Mouse (Mus musculus) liver, embryonic 13.5 days (tissue): ENCODE results near the gene Zfp39. TPM values are rescaled to one million over a fixed set of nuclear protein-coding genes. Genes with fewer than 3 reads are reported as not detected.
A peak's percentile ranks its signal among the peaks of the same experiment; 100 is the strongest.

Experiments
- ATAC-seq: fragments of 200-750 bp; cut with Nextera tagmentation; 2 replicates; pipeline ENCODE4 v1.8.0; 2017; ENCODE audit warnings: low read depth, mild to moderate bottlenecking, moderate number of reproducible peaks, moderate library complexity
- DNase-seq: peaks from one replicate; pipeline ENCODE4 v3.0.0; 2022
- H3K27ac ChIP-seq: fragments of 300-500 bp; sonication (generic); 2 replicates; pipeline ENCODE4 v1.5.1; 2015; ENCODE audit warnings: moderate library complexity, mild to moderate bottlenecking, inconsistent platforms
- H3K27me3 ChIP-seq: fragments of 300-500 bp; sonication (generic); 2 replicates; pipeline ENCODE4 v1.6.1; 2015; ENCODE audit warnings: mild to moderate bottlenecking, inconsistent platforms
- H3K36me3 ChIP-seq: fragments of 300-500 bp; sonication (generic); 2 replicates; pipeline ENCODE4 v1.6.1; 2015; ENCODE audit warnings: mild to moderate bottlenecking, inconsistent platforms
- H3K4me1 ChIP-seq: fragments of 300-500 bp; sonication (generic); replicated peaks from 2 replicates; pipeline ENCODE4 v1.6.1; 2015; ENCODE audit warnings: inconsistent platforms
- H3K4me2 ChIP-seq: fragments of 300-500 bp; sonication (generic); 2 replicates; pipeline ENCODE4 v1.6.1; 2015; ENCODE audit warnings: inconsistent platforms, mild to moderate bottlenecking, moderate library complexity
- H3K4me3 ChIP-seq: fragments of 300-500 bp; sonication (generic); replicated peaks from 2 replicates; pipeline ENCODE4 v1.5.1; 2015; ENCODE audit warnings: mild to moderate bottlenecking, inconsistent platforms
- H3K9ac ChIP-seq: fragments of 300-500 bp; sonication (generic); 2 replicates; pipeline ENCODE4 v1.6.1; 2015; ENCODE audit warnings: mild to moderate bottlenecking, inconsistent platforms
- H3K9me3 ChIP-seq: fragments of 300-500 bp; sonication (generic); replicated peaks from 2 replicates; pipeline ENCODE4 v1.6.1; 2016; ENCODE audit warnings: inconsistent platforms
- WGBS: fragments of 180-500 bp; shearing (Covaris S2); methylation state at CpG from one replicate; pipeline ENCODE4 v1.1.7; 2015; ENCODE audit not compliant: insufficient replicate concordance; 5-methylcytosine and 5-hydroxymethylcytosine counted together
- polyA plus RNA-seq: library from polyadenylated mRNA; unstranded; fragments of >200 nt; fragmentation: Nextera tagmentation; extraction: Ambion mirVana; gene quantifications from 2 replicates; pipeline ENCODE4 v1.2.1, GENCODE M21; 2015

Zfp39 gene
- 3.7 and 5.4 TPM in 2 replicates for polyA plus RNA-seq

DNA sequence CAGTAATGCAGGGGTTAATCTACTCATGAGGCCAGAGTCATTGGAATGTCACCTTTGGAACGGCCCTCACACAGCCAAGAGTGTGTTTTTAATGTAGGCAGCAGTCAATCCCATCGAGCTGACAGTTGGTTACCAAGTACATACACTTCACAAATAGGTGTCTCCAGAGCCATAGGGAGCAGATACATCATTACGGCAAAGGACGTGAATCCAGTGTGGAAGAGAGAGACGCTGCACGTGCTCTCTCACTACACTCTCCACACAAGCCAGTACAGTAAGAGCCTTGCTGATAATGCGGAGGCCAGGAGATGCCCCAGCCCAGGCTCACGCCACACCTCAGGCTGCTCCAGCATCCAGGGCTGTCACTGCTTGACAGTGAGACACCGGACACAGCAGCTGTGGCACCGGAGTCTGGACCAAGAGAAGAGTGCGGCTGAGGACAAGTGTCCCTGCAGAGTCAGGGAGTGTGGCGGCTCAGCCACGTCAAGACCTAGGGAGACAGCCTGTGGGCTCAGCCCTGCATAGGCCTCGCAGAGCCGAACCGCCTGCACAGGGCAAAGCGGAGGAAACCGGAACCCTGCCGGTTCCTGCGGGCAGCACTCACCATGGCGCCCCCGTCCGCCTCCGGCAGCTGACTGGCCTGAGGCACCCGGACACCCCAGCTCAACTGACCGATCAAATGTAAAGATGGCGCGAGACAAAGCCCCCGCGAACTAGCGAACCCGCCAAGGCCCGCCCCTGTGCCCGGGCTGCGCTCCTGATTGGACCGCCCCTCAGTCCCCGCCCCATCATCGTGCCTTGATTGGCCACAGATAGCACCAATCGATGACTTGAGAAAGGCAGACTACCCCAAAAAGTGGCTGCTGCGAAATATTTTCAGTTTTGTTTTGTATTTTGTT lies at the start of gene Zfp39:
TSS of gene Zfp39 (minus strand) at position 715 of the 899 bp plus-strand sequence.
- WGBS, result under 1% methylated on average over 40 of the region's 40 CpGs
- Histone ChIP-seq H3K27me3 (no peaks in the 10 kb centered on the region), H3K27ac (peak within 1 kb of the TSS; percentile 96), H3K9me3 (no peaks in the 10 kb centered on the region), H3K4me2 (peak within 1 kb of the TSS; percentile 81), H3K4me1 (peaks cover 46% of the 10 kb centered on the region), H3K4me3 (peak within 1 kb of the TSS; percentile 91), H3K9ac (peak within 1 kb of the TSS; percentile 97), H3K36me3 (peaks cover 36% of the 10 kb centered on the region)
- peak; percentile 89 for ATAC-seq
- DNase-seq, result peak; percentile 96

GRCm38 (mm10) chr11:58953351-58954169 lies 49.5 kb upstream of the Zfp39 start:
- peak overlapping the region; percentile 93 for H3K4me3 ChIP-seq
- peak; percentile 32 for ATAC-seq
- peak overlapping the region; percentile 100 for H3K27ac ChIP-seq
- H3K9me3 ChIP-seq, result no peaks in the 10 kb centered on the region
- peak overlapping the region; percentile 95 for H3K4me2 ChIP-seq
- peaks cover 34% of the 10 kb centered on the region for H3K27me3 ChIP-seq
- DNase-seq, result no peak
- H3K4me1 ChIP-seq, result peaks cover 58% of the 10 kb centered on the region
- under 1% methylated on average over 33 of the region's 33 CpGs for WGBS
- H3K36me3 ChIP-seq, result peaks cover 23% of the 10 kb centered on the region
- peak overlapping the region; percentile 91 for H3K9ac ChIP-seq

DNA sequence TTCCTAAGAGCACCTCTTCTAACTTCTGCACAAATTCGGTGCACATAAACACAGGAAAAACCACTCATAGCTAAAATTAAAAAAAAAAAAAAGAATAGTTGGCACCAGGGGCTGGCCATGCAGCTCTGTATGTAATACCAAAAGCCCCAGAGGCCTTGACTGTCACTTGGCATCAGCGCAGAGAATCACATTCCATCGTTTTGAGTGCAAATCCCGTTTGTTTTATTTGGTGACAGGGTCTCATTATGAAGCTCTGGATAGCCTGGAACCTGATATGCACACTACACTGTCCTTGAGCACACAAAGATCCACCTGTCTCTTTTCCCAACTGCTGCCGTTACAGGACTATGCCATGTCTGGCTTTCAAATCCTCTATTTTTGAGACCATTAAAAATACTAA lies 47.2 kb upstream of the Zfp39 start:
- DNase-seq (no peak), ATAC-seq (no peak)
- Histone ChIP-seq H3K9me3 (no peaks in the 10 kb centered on the region), H3K27ac (no peak overlapping the region), H3K27me3 (peaks cover 57% of the 10 kb centered on the region), H3K9ac (no peak overlapping the region), H3K36me3 (no peaks in the 10 kb centered on the region), H3K4me1 (peaks cover 46% of the 10 kb centered on the region), H3K4me2 (no peak overlapping the region), H3K4me3 (no peak overlapping the region)
- 78% methylated on average over 5 of the region's 5 CpGs for WGBS

GRCm38 (mm10) chr11:58949480-58950431 lies 45.7 kb upstream of the Zfp39 start:
- peak overlapping the region; percentile 74 for H3K9ac ChIP-seq
- H3K9me3 ChIP-seq, result no peaks in the 10 kb centered on the region
- peaks cover 72% of the 10 kb centered on the region for H3K27me3 ChIP-seq
- DNase-seq (no peak), ATAC-seq (no peak)
- peak overlapping the region; percentile 59 for H3K4me3 ChIP-seq
- H3K4me2 ChIP-seq, result peak overlapping the region; percentile 77
- peak overlapping the region; percentile 77 for H3K27ac ChIP-seq
- WGBS, result 20% methylated on average over 20 of the region's 20 CpGs
- H3K4me1 ChIP-seq, result peaks cover 40% of the 10 kb centered on the region
- H3K36me3 ChIP-seq, result no peaks in the 10 kb centered on the region

GRCm38 (mm10) chr11:58948542-58949479 lies 44.8 kb upstream of the Zfp39 start, which contains the start of gene Hist3h2ba:
Gene Hist3h2ba (plus strand): TSS chr11:58948920.
- ATAC-seq, result peak; percentile 76
- peaks cover 81% of the 10 kb centered on the region for H3K27me3 ChIP-seq
- WGBS, result 1% methylated on average over 48 of the region's 48 CpGs
- DNase-seq, result no peak
- peak within 1 kb of the TSS; percentile 77 for H3K27ac ChIP-seq
- no peaks in the 10 kb centered on the region for H3K36me3 ChIP-seq
- H3K4me3 ChIP-seq, result peak within 1 kb of the TSS; percentile 59
- H3K9ac ChIP-seq, result peak within 1 kb of the TSS; percentile 74
- peaks cover 39% of the 10 kb centered on the region for H3K4me1 ChIP-seq
- no peaks in the 10 kb centered on the region for H3K9me3 ChIP-seq
- peak within 1 kb of the TSS; percentile 77 for H3K4me2 ChIP-seq

- ATAC-seq, result peak; percentile 43; the same call in 1 of the 2 replicates
- 20% methylated on average over 23 of the region's 23 CpGs for WGBS
- DNase-seq, result no peak
- peak overlapping the region; percentile 59 for H3K4me3 ChIP-seq
- H3K36me3 ChIP-seq, result no peaks in the 10 kb centered on the region
- H3K9ac ChIP-seq, result peak overlapping the region; percentile 35
- peak overlapping the region; percentile 35 for H3K27ac ChIP-seq
- no peaks in the 10 kb centered on the region for H3K9me3 ChIP-seq
- H3K4me1 ChIP-seq, result peaks cover 30% of the 10 kb centered on the region
- H3K4me2 ChIP-seq, result peak overlapping the region; percentile 77
- H3K27me3 ChIP-seq, result peaks cover 90% of the 10 kb centered on the region
Measured at GRCm38 (mm10) chr11:58947798-58948528, 43.9 kb upstream of the Zfp39 start.

- Histone ChIP-seq H3K27ac (no peak overlapping the region), H3K9me3 (no peaks in the 10 kb centered on the region), H3K36me3 (no peaks in the 10 kb centered on the region), H3K4me2 (peak overlapping the region; percentile 77; the same call in 1 of the 2 replicates), H3K9ac (peak overlapping the region; percentile 0; the same call in 1 of the 2 replicates), H3K27me3 (peaks cover 97% of the 10 kb centered on the region), H3K4me1 (peaks cover 27% of the 10 kb centered on the region), H3K4me3 (no peak overlapping the region)
- no peak for DNase-seq
- WGBS, result 53% methylated on average over 3 of the region's 3 CpGs
- ATAC-seq, result no peak
Measured at GRCm38 (mm10) chr11:58947306-58947705, 43.3 kb upstream of the Zfp39 start.

- H3K4me3 ChIP-seq, result no peak overlapping the region
- H3K4me2 ChIP-seq, result no peak overlapping the region
- DNase-seq (no peak), ATAC-seq (no peak)
- H3K9ac ChIP-seq, result no peak overlapping the region
- H3K9me3 ChIP-seq, result no peaks in the 10 kb centered on the region
- no peaks in the 10 kb centered on the region for H3K36me3 ChIP-seq
- H3K27me3 ChIP-seq, result peaks cover 69% of the 10 kb centered on the region
- WGBS, result 65% methylated on average over 5 of the region's 5 CpGs
- H3K4me1 ChIP-seq, result peaks cover 22% of the 10 kb centered on the region
- no peak overlapping the region for H3K27ac ChIP-seq
Measured at GRCm38 (mm10) chr11:58944136-58944535, 40.1 kb upstream of the Zfp39 start.

DNA sequence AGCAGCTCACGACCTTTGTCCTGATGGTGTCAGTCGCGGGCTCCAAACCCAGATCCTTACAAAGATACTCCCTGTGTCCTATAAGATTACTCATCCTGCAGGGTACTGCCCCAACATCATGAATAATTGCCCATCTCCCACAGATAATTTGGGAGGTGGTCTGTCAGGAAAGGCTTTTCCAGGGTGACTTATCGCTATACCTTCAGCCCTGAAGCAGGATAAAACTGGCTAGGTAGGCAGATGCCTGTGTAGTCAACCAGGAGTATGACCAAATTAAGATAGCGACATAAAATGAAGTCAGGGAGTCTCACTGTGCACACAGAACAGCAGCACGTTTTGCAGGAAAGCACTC lies 35.0 kb upstream of the Zfp39 start:
- Histone ChIP-seq H3K27me3 (peaks cover 18% of the 10 kb centered on the region), H3K27ac (peak overlapping the region; percentile 95), H3K4me3 (peak overlapping the region; percentile 94), H3K36me3 (peaks cover 29% of the 10 kb centered on the region), H3K4me2 (peak overlapping the region; percentile 96), H3K4me1 (peaks cover 35% of the 10 kb centered on the region), H3K9ac (peak overlapping the region; percentile 98), H3K9me3 (no peaks in the 10 kb centered on the region)
- no peak for DNase-seq
- WGBS, result 23% methylated on average over 6 of the region's 6 CpGs
- no peak for ATAC-seq
